Mouse (Mus musculus) spleen, postnatal 36 days (tissue): ENCODE measurements around the gene Habp2.

Experiments used
- DNase-seq, 2 experiments: peaks; one replicate each; pipeline ENCODE4 v3.0.0; 2022; ENCODE audit warnings: low spot score in 2 of 2, mixed read lengths in 1 of 2

The Habp2 gene

GRCm38 (mm10) chr19:56294654-56295399 is 7.9 kb downstream of the Habp2 start:
- peak in 1 of 2 experiments; percentile 9 for DNase-seq

GRCm38 (mm10) chr19:56296668-56297067 is 9.7 kb downstream of the Habp2 start:
- no peak for DNase-seq

- DNase-seq: no peak
These were observed 10.3 kb downstream of the Habp2 start for GRCm38 (mm10) chr19:56297264-56297663.

- DNase-seq: no peak
These were observed 13.9 kb downstream of the Habp2 start for GRCm38 (mm10) chr19:56300835-56301234.

GRCm38 (mm10) chr19:56316531-56316930 is 29.6 kb downstream of the Habp2 start:
- DNase-seq: no peak

GRCm38 (mm10) chr19:56319219-56319618 is 32.3 kb downstream of the Habp2 start:
- DNase-seq: no peak

GRCm38 (mm10) chr19:56319629-56320028 is 32.7 kb downstream of the Habp2 start:
- DNase-seq: peak in 1 of 2 experiments; percentile 14

- peak; percentile 34 to 45 for DNase-seq
These were observed 33.4 kb downstream of the Habp2 start for GRCm38 (mm10) chr19:56320186-56320860.

- DNase-seq: no peak
These were observed 34.5 kb downstream of the Habp2 start for GRCm38 (mm10) chr19:56321303-56321920.

- DNase-seq: no peak
These were observed 38.7 kb downstream of the Habp2 start for GRCm38 (mm10) chr19:56325676-56326075.

- DNase-seq: no peak
These were observed 39.4 kb downstream of the Habp2 start for GRCm38 (mm10) chr19:56326243-56326855.

- no peak for DNase-seq
These were observed 49.4 kb downstream of the Habp2 start for GRCm38 (mm10) chr19:56336321-56336720.

GRCm38 (mm10) chr19:56336826-56337225 is 49.9 kb downstream of the Habp2 start:
- DNase-seq: no peak

GRCm38 (mm10) chr19:56342006-56342405 is 55.1 kb downstream of the Habp2 start:
- DNase-seq: no peak

- DNase-seq: no peak
These were observed 57.1 kb downstream of the Habp2 start for GRCm38 (mm10) chr19:56343869-56344563.

GRCm38 (mm10) chr19:56346016-56346415 is 59.1 kb downstream of the Habp2 start:
- DNase-seq: no peak

- DNase-seq: no peak
These were observed 59.8 kb downstream of the Habp2 start for GRCm38 (mm10) chr19:56346750-56347149.

- DNase-seq: peak in 1 of 2 experiments; percentile 13
These were observed 62.4 kb downstream of the Habp2 start for GRCm38 (mm10) chr19:56349295-56349694.

GRCm38 (mm10) chr19:56353689-56354088 is 66.8 kb downstream of the Habp2 start:
- DNase-seq: no peak

GRCm38 (mm10) chr19:56355201-56355600 is 68.3 kb downstream of the Habp2 start:
- no peak for DNase-seq

GRCm38 (mm10) chr19:56356480-56357373 is 69.8 kb downstream of the Habp2 start:
- peak; percentile 29 to 31 for DNase-seq
